ENCODE assay signal across 31 mouse cellular contexts in genomic region chr1:156273647-156274046, GRCm38 (mm10). TPM values are rescaled to one million over a fixed set of nuclear protein-coding genes. Genes with fewer than 3 reads are reported as not detected.
"Had no signal": no experiment of that assay in that cellular context is flagged by ENCODE, and none has a peak within 500 bp of the region (broad histone marks: within the 10 kb centered on the region; RNA-seq: fewer than 3 reads in every experiment).

No protein-coding gene starts in this region.

- H3K27me3 ChIP-seq: heart, embryonic 12.5 days; hindbrain, embryonic 12.5 days; intestine, embryonic 15.5 days; limb, embryonic 12.5 days had no signal

- ATAC-seq: hindbrain, embryonic 16.5 days; inflammation-experienced regulatory T-cells, adult 6 months; intestine, embryonic 15.5 days; intestine, postnatal 0 days had no signal

- H3K4me2 ChIP-seq: heart, embryonic 12.5 days; hindbrain, embryonic 12.5 days; hindbrain, embryonic 14.5 days; intestine, embryonic 15.5 days; limb, embryonic 12.5 days; liver, embryonic 11.5 days had no signal

- H3K9ac ChIP-seq: heart, embryonic 12.5 days; hindbrain, embryonic 12.5 days; hindbrain, embryonic 14.5 days; intestine, embryonic 15.5 days; limb, embryonic 12.5 days had no signal

- H3K36me3 ChIP-seq: heart, embryonic 10.5 days; heart, embryonic 12.5 days; hindbrain, embryonic 10.5 days; hindbrain, embryonic 12.5 days; intestine, embryonic 15.5 days; limb, embryonic 10.5 days; limb, embryonic 12.5 days had no signal

- H3K4me1 ChIP-seq: heart, embryonic 10.5 days; intestine, embryonic 15.5 days had no signal

- H3K4me3 ChIP-seq: gastrocnemius, adult 2 months; heart, embryonic 10.5 days; heart, embryonic 12.5 days; hindbrain, embryonic 10.5 days; hindbrain, embryonic 12.5 days; intestine, embryonic 15.5 days; left cerebral cortex, adult 2 months; limb, embryonic 10.5 days; limb, embryonic 12.5 days had no signal

- H3K9me3 ChIP-seq: heart, embryonic 10.5 days; heart, embryonic 12.5 days; hindbrain, embryonic 10.5 days; hindbrain, embryonic 12.5 days; intestine, embryonic 15.5 days; limb, embryonic 10.5 days; limb, embryonic 12.5 days had no signal

- H3K27ac ChIP-seq: gastrocnemius, adult 2 months; heart, embryonic 10.5 days; hindbrain, embryonic 10.5 days; hindbrain, embryonic 12.5 days; hindbrain, embryonic 14.5 days; intestine, embryonic 15.5 days; left cerebral cortex, adult 2 months; limb, embryonic 10.5 days; limb, embryonic 12.5 days had no signal

- DNase-seq: gastrocnemius, adult 2 months; gastrocnemius, postnatal 10 days; gastrocnemius, postnatal 25 days; heart, postnatal 10 days; heart, postnatal 4 days; kidney, adult 18-20 months; kidney, adult 8-10 months; kidney, postnatal 10 days; kidney, postnatal 25 days; kidney, postnatal 4 days; layer of hippocampus, adult 9-11 months; liver had no signal

RNA-seq across cellular contexts. Expression of gene Tdrd5, which starts 29.8 kb away (rescaled TPM):
- total RNA-seq: gastrocnemius, adult 2 months; gastrocnemius, postnatal 10 days; gastrocnemius, postnatal 25 days; granulocyte monocyte progenitor cell, adult 5-6 weeks; heart, adult 8-10 months; heart, postnatal 25 days had no signal
- polyA plus RNA-seq: hindbrain, embryonic 10.5 days; inflammation-experienced regulatory T-cells, adult 6 months; limb, embryonic 10.5 days had no signal

RNA-seq across cellular contexts. Expression of gene Nphs2, which starts 36.9 kb away (rescaled TPM):
- total RNA-seq: gastrocnemius, adult 2 months; gastrocnemius, postnatal 10 days; gastrocnemius, postnatal 25 days; gastrocnemius, postnatal 4 days; granulocyte monocyte progenitor cell, adult 5-6 weeks; heart, adult 8-10 months; heart, postnatal 25 days had no signal
- polyA plus RNA-seq: heart, embryonic 10.5 days; heart, embryonic 12.5 days; heart, embryonic 14.5 days; heart, embryonic 16.5 days; hindbrain, embryonic 10.5 days; inflammation-experienced regulatory T-cells, adult 6 months; intestine, embryonic 15.5 days; limb, embryonic 10.5 days; limb, embryonic 12.5 days; liver, embryonic 11.5 days had no signal
